Mouse (Mus musculus) gastrocnemius, adult 18-20 months (tissue): Measurements from ENCODE around the gene Inka2. TPM values are rescaled to one million over a fixed set of nuclear protein-coding genes. Genes with fewer than 3 reads are reported as not detected.
"Not testable (repeated sequence)": the region's sequence is repeated elsewhere in the genome, so short reads cannot be mapped to it uniquely, and the experiment has no call there.

Experiments used
- DNase-seq: peaks from one replicate; pipeline ENCODE4 v3.0.0; 2021; ENCODE audit warnings: low spot score
- total RNA-seq, 2 experiments: library from RNA; stranded (reverse); gene quantifications; 2 replicates each; pipeline ENCODE4 v1.2.3; 2021

The Inka2 gene
- total RNA-seq, 2 experiments from 2014 or later, result 2.4 to 2.7 TPM

- DNase-seq, result no peak
These were observed 7.8 kb upstream of the Inka2 start for GRCm38 (mm10) chr3:105696387-105697147.

GRCm38 (mm10) chr3:105697148-105697441, 7.3 kb upstream of the Inka2 start:
- DNase-seq, result no peak

GRCm38 (mm10) chr3:105698311-105698710, 6.1 kb upstream of the Inka2 start:
- DNase-seq, result no peak

- no peak for DNase-seq
These were observed 5.0 kb upstream of the Inka2 start for GRCm38 (mm10) chr3:105699241-105699933.

GRCm38 (mm10) chr3:105700786-105701185, 3.6 kb upstream of the Inka2 start:
- DNase-seq, result not testable (repeated sequence)

GRCm38 (mm10) chr3:105701399-105701798, 3.0 kb upstream of the Inka2 start:
- DNase-seq, result no peak

- DNase-seq, result no peak
These were observed 828 bp upstream of the Inka2 start for GRCm38 (mm10) chr3:105703571-105703970.

- peak; percentile 64 for DNase-seq
These were observed 706 bp downstream of the Inka2 start for GRCm38 (mm10) chr3:105705061-105705549.

GRCm38 (mm10) chr3:105705561-105705960, 1.2 kb downstream of the Inka2 start:
- no peak for DNase-seq

GRCm38 (mm10) chr3:105706366-105707020, 2.1 kb downstream of the Inka2 start:
- DNase-seq, result no peak

- DNase-seq, result no peak
These were observed 3.2 kb downstream of the Inka2 start for GRCm38 (mm10) chr3:105707590-105707989.

GRCm38 (mm10) chr3:105710246-105710645, 5.8 kb downstream of the Inka2 start:
- no peak for DNase-seq

GRCm38 (mm10) chr3:105711741-105712140, 7.3 kb downstream of the Inka2 start:
- peak; percentile 79 for DNase-seq

GRCm38 (mm10) chr3:105712827-105713226, 8.4 kb downstream of the Inka2 start:
- DNase-seq, result no peak

GRCm38 (mm10) chr3:105714091-105714819, 9.9 kb downstream of the Inka2 start:
- peak; percentile 67 for DNase-seq

GRCm38 (mm10) chr3:105714820-105715167, 10.4 kb downstream of the Inka2 start:
- DNase-seq, result no peak

- DNase-seq, result no peak
These were observed 12.1 kb downstream of the Inka2 start for GRCm38 (mm10) chr3:105716353-105717000.

- DNase-seq, result peak; percentile 76
These were observed 13.6 kb downstream of the Inka2 start for GRCm38 (mm10) chr3:105717856-105718555.

GRCm38 (mm10) chr3:105718746-105719145, 14.3 kb downstream of the Inka2 start:
- no peak for DNase-seq

GRCm38 (mm10) chr3:105719979-105720378, 15.6 kb downstream of the Inka2 start:
- DNase-seq, result no peak

GRCm38 (mm10) chr3:105720514-105720913, 16.1 kb downstream of the Inka2 start:
- no peak for DNase-seq
